Mouse (Mus musculus) T-cell, adult 66 days (primary cell): ENCODE results near the gene Tmem39b. TPM values are rescaled to one million over a fixed set of nuclear protein-coding genes. Genes with fewer than 3 reads are reported as not detected.

ENCODE experiments used
- total RNA-seq, 2 experiments: library from RNA; stranded (reverse); gene quantifications; 3 replicates in 1 of 2; 4 replicates in 1 of 2; pipeline ENCODE4 v1.2.4; 2023

Tmem39b gene
- total RNA-seq: 10 to 100 TPM; 13.0 to 15.0 TPM

GRCm38 (mm10) chr4:129696158-129696985 lies at the start of gene Tmem39b:
TSS of gene Tmem39b (minus strand) at chr4:129696838.

DNA sequence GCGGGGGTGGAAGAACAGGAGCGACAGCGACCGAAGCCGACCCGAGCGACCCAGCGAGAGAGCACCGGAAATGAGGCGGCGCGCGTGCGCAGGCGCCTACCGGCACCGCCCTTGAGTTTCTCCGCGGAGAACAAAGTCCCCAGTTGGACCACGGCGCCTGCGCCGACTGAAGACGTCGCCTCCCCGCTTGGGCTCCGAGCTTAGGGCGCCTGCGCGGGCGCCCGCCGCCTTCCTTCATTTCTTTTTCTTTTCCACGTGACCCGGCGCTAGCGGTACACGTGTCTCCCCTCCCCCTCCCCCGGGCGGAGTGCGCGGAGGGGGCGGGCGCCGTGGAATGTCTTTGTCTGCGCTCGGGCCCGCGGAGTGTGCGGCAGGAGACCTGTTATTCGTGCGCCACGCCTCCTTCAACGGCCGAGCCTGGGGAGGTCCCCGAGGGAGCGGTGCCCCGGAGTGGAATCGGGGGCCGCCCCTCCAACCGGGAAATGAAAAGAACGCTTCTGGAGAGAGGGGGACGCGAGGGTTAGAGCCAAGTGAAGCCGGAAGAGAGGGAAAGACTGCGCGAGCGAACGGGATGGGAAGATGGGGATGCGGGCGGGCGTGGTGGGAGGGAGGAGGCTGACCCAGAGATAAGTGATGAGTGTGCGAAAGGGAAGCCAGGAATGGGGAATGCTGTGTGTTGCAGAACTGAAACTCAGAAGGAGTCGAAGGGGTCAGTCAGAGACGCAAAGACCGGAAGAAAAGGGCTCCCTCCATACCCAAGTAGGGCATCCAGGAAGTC lies 45.8 kb upstream of the Tmem39b start, which contains the start of gene Khdrbs1:
Gene Khdrbs1 (minus strand): TSS at position 72 of the 778 bp plus-strand sequence.

DNA sequence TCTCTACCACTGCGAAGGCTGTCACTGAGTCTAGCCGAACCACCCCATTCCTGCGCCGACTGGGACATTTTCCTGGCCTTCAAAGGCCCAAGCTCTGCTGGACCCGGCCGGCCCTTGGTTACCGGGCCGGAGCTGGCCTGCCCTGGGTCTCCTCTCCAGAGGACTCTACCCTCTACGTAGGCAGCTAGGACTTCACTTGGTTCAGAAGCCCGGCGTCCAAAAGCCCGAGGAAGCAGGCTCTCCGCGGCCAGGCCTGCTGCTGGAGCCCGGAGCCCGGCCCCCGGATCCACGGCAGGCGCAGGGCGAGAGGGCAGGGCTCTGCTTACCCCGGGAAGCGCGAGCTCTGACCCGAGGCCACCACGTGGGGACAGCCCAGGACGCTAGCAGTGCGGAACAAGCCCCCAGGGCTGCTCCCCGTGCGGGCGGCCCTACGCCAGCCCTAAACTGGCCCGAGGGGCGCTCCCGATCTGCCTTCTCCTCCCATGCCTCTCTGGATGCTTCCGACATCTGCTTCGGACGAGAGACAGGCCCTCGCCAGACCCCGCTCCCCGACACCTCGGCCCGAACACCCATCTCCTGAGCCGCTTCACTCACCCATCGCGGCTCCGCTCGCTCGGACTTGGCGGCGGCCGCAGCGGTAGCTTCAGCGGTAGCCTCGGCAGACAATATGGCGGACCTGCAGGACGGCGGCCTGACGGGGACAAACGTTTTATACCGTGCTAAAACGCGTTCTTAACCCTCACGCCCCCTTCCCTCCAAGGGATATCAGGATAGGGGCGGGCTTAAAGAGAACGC lies 24.4 kb downstream of the Tmem39b start, which contains the start of gene Kpna6:
Gene Kpna6 (minus strand): TSS at position 685 of the 795 bp plus-strand sequence.

DNA sequence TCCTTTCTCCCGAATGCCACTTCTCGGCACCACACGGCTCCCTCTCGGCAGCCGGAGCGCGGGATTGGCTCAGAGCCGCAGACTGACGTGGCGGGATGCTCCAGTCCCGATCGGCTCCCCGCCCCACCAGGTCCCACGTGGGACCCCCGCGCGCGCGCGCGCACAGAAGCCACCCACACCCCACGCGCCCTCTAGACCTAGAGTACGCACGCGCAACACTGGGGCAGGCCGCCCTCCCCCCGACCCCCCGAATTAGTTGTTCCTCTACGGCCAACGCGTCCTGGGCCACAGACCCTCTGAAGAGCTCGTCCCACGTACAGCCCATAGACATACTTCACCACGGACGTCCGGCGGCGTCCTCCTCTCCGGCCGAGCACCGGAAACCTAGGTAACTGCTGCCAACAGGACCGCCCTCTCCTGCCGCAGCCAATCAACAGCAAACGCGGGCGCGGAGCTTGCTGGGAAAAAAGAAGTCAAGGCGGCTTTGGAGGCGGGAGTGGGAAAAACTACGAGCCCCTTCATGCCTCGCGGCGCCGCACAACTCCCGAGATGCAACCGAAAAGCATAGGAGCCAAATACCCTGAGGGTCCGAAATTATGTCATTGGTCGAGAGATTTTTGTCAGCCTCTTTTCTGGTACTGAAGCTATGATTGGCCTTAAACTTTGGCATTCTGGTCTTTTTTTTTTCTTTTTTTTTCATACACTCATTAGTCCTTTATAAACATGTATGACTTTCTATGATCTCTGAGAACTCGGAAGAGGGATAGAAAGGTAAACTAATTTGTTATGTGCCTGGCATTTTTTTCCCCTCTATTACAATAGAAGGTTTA lies 55.8 kb downstream of the Tmem39b start, which contains the start of gene Txlna:
Gene Txlna (minus strand): TSS at position 428 of the 830 bp plus-strand sequence.

Other genes starting within 250 kb of the Tmem39b start
- 100 to 1,000 TPM; 118 to 131 TPM for gene Bsdc1, start 235.3 kb downstream of the Tmem39b start, total RNA-seq
- not detected for gene Tssk3, start 205.8 kb downstream of the Tmem39b start, total RNA-seq
- 1 to 10 TPM; 1.1 to 1.5 TPM for gene Fam229a, start 205.6 kb downstream of the Tmem39b start, total RNA-seq
- 10 to 100 TPM in 1 of 2 experiments, 1 to 10 TPM in 1; 8.1 to 10.4 TPM for gene Marcksl1, start 183.3 kb downstream of the Tmem39b start, total RNA-seq
- 100 to 1,000 TPM; 135 to 137 TPM for gene Hdac1, start 154.1 kb downstream of the Tmem39b start, total RNA-seq
- 100 to 1,000 TPM; 913 to 948 TPM for gene Lck, start 123.2 kb downstream of the Tmem39b start, total RNA-seq
- gene Fam167b, start 118.3 kb downstream of the Tmem39b start, total RNA-seq: not detected
- 100 to 1,000 TPM; 181 to 191 TPM for gene Eif3i, start 96.2 kb downstream of the Tmem39b start, total RNA-seq
- gene Tmem234, start 96.2 kb downstream of the Tmem39b start, total RNA-seq: 100 to 1,000 TPM; 125 to 142 TPM
- gene Dcdc2b, start 82.6 kb downstream of the Tmem39b start, total RNA-seq: 1 to 10 TPM; 3.5 to 4.0 TPM
- gene Iqcc, start 77.7 kb downstream of the Tmem39b start, total RNA-seq: 10 to 100 TPM; 26.8 to 29.0 TPM
- 10 to 100 TPM; 14.0 to 15.8 TPM for gene Ccdc28b, start 72.9 kb downstream of the Tmem39b start, total RNA-seq
- 10 to 100 TPM; 71.4 to 73.6 TPM for gene Txlna, start 55.8 kb downstream of the Tmem39b start, total RNA-seq
- 10 to 100 TPM; 33.9 to 45.9 TPM for gene Kpna6, start 24.1 kb downstream of the Tmem39b start, total RNA-seq
- gene Khdrbs1, start 45.5 kb upstream of the Tmem39b start, total RNA-seq: 100 to 1,000 TPM; 135 to 141 TPM
- 100 to 1,000 TPM; 310 to 329 TPM for gene Ptp4a2, start 114.4 kb upstream of the Tmem39b start, total RNA-seq
- gene Spocd1, start 232.4 kb upstream of the Tmem39b start, total RNA-seq: not detected